Mouse (Mus musculus) ES-CJ7 (cell line): ENCODE measurements at regions not wholly inside any gene's neighbourhood (a gene's known extent, or its start where the extent isn't known, plus 50 kb on each side); places are given as distances from the start of the nearest gene placed in this dataset.

ENCODE experiments used
- DNase-seq: peaks from one replicate; pipeline ENCODE4 v3.0.0; 2011; ENCODE audit warnings: low read depth, low spot score

DNA sequence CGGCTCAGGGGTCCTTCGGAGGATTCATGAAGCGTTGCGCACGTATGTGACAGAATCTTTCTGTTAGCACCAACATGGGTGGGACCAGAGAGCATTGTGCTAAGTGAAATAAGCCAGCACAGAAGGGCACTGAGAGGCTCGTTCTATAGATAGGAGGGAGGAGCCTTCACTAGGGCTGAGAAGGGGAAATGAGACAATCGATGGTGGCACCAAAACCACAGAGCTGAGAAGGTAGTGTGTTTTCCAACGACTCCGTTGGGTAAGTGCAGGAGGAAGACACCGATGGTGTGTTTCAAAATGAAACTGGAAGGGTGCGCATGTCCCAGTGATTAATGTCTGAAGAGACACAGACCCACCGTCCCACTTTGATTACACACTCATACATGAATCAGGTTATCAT lies 54.7 kb upstream of the Krtap11-1 start:
- DNase-seq = no peak

DNA sequence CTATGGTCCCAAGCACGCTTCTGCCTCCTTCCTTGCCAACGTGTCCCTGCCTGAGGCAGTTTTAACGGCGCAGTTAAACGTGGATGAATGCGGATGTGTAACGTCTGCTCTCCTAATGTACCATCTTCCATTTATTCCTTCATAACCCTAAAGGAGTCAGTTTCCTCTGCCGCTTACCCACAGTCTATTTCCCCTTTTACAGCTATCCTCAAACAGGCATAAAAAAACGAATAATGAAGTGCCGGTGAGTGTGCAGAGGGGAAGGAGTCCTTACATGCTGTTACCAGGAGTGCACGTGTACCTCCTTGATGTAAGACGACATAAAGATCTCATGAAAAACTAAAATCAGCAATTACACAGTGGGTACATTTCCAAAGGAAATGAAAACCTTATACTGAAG lies 54.3 kb upstream of the Krtap11-1 start:
- no peak for DNase-seq
